Mouse (Mus musculus): ENCODE data around the gene Ppp4r3b. TPM values are rescaled to one million over a fixed set of nuclear protein-coding genes. Genes with fewer than 3 reads are reported as not detected.
A peak's percentile ranks its signal among the peaks of the same experiment; 100 is the strongest.

Gene Ppp4r3b
- total and polyA plus RNA-seq, 2 experiments from 2014 or later, result 31.6 to 49.7 TPM

DNA sequence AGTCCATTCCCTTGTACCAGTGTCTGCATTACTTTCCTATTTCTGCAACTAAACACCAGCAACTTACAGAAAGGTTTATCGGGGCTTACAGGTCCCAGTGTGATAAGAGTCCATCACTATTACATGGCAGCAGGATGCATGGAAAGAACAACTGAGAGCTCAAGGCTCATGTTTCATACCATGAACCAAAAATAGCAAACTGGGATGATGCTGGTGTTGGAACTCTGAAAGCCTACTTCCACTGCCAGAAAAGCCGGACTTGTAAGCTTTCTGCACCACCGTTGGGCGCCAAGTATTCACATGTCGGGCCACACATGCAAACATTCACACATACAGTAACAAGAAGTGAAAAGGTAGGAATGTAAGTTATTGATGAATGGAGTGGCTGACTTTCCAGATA, 9.1 kb downstream of the Ppp4r3b start:
- no peak for ATAC-seq (ENCODE audit: low FRiP score)
- TF ChIP-seq CTCF (IDR thresholded peaks at IDR 0.05), result no peak
- no peak overlapping the region for H3K27ac ChIP-seq (ENCODE audit: low read depth, low read length)
- no peak overlapping the region for H3K4me2 ChIP-seq (ENCODE audit: low read depth, low read length, poor library complexity, severe bottlenecking)
- peaks cover 17% of the 10 kb centered on the region for H3K36me3 ChIP-seq (ENCODE audit: insufficient read depth, low read length)
- no peak for DNase-seq (ENCODE audit: low spot score)
- WGBS, result 94% methylated on average over 5 of the region's 5 CpGs
- H3K9ac ChIP-seq (replicated peaks; ENCODE audit: low read length, poor library complexity, severe bottlenecking), result no peak overlapping the region
- H3K4me1 ChIP-seq (ENCODE audit: insufficient read depth, low read length), result no peaks in the 10 kb centered on the region
- H3K27me3 ChIP-seq (ENCODE audit: insufficient read depth, low read length), result no peaks in the 10 kb centered on the region
- no peak overlapping the region for H3K4me3 ChIP-seq (ENCODE audit: low read depth, low read length)
- H3K9me3 ChIP-seq (ENCODE audit: low read length), result no peaks in the 10 kb centered on the region

GRCm38 (mm10) chr11:29188981-29189380, 16.3 kb downstream of the Ppp4r3b start:
- no peak for ATAC-seq (ENCODE audit: low FRiP score)
- WGBS, result 88% methylated on average over 2 of the region's 2 CpGs
- no peak overlapping the region for H3K9ac ChIP-seq (replicated peaks; ENCODE audit: low read length, poor library complexity, severe bottlenecking)

DNA sequence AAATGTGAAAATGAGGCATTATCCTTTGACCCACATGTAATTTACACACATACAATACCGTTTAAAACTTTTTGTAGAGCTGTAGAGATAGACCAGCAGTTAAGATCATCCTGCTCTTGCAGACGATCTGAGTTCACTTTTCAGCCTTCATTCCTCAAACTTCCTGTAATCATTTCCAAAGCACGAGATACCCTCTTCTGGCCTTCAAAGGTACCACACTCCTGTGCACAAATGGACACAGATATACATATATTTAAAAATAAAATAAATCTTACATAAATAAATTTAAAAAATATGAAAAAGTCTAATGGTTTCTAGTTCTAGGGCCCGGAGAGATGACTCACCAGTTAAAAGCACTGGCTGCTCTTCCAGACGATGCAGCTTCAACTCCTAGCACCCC, 31.0 kb downstream of the Ppp4r3b start:
- Histone ChIP-seq H3K9me3 (ENCODE audit: low read length) (no peaks in the 10 kb centered on the region), H3K4me3 (ENCODE audit: low read depth, low read length) (no peak overlapping the region), H3K9ac (replicated peaks; ENCODE audit: low read length, poor library complexity, severe bottlenecking) (no peak overlapping the region), H3K27me3 (ENCODE audit: insufficient read depth, low read length) (no peaks in the 10 kb centered on the region), H3K4me2 (ENCODE audit: low read depth, low read length, poor library complexity, severe bottlenecking) (no peak overlapping the region), H3K4me1 (ENCODE audit: insufficient read depth, low read length) (no peaks in the 10 kb centered on the region), H3K36me3 (ENCODE audit: insufficient read depth, low read length) (peaks cover 11% of the 10 kb centered on the region; the same call in 1 of the 2 replicates), H3K27ac (ENCODE audit: low read depth, low read length) (no peak overlapping the region)
- WGBS, result 82% methylated on average over 5 of the region's 5 CpGs
- DNase-seq (ENCODE audit: low spot score), result peak; percentile 5
- ATAC-seq (ENCODE audit: low FRiP score), result no peak
- peak; percentile 58 for TF ChIP-seq CTCF (IDR thresholded peaks at IDR 0.05)

More at GRCm38 (mm10) chr11:29188981-29189380, 16.3 kb downstream of the Ppp4r3b start:
- Histone ChIP-seq H3K9me3 (ENCODE audit: low read length) (no peaks in the 10 kb centered on the region), H3K4me3 (ENCODE audit: low read depth, low read length) (no peak overlapping the region), H3K36me3 (ENCODE audit: insufficient read depth, low read length) (peaks cover 15% of the 10 kb centered on the region), H3K27me3 (ENCODE audit: insufficient read depth, low read length) (no peaks in the 10 kb centered on the region), H3K27ac (ENCODE audit: low read depth, low read length) (no peak overlapping the region), H3K4me2 (ENCODE audit: low read depth, low read length, poor library complexity, severe bottlenecking) (no peak overlapping the region), H3K4me1 (ENCODE audit: insufficient read depth, low read length) (no peaks in the 10 kb centered on the region)
- no peak for TF ChIP-seq CTCF (IDR thresholded peaks at IDR 0.05)
- DNase-seq (ENCODE audit: low spot score), result no peak

DNA sequence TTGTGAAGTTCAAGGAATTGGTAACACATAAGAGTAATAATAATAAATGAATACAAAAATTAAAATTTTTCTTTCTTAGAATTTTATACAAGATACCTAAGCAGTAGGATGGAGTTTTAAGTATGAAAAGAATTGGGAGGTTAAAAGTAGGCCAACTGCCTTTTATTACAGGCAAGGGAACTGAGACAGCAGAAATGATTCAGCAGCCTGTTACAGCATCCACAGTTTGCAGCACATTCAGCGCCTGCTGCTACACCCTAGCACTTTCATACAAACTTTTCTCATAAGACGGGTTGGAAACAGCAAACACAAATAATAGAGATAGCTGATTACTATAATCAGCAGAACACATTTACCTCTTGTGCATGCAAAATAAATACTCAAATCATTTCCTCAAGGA, 37.1 kb downstream of the Ppp4r3b start:
- Histone ChIP-seq H3K27me3 (ENCODE audit: insufficient read depth, low read length) (no peaks in the 10 kb centered on the region), H3K4me3 (ENCODE audit: low read depth, low read length) (no peak overlapping the region), H3K36me3 (ENCODE audit: insufficient read depth, low read length) (peaks cover 11% of the 10 kb centered on the region; the same call in 1 of the 2 replicates), H3K9ac (replicated peaks; ENCODE audit: low read length, poor library complexity, severe bottlenecking) (no peak overlapping the region), H3K27ac (ENCODE audit: low read depth, low read length) (no peak overlapping the region), H3K9me3 (ENCODE audit: low read length) (no peaks in the 10 kb centered on the region), H3K4me1 (ENCODE audit: insufficient read depth, low read length) (no peaks in the 10 kb centered on the region), H3K4me2 (ENCODE audit: low read depth, low read length, poor library complexity, severe bottlenecking) (no peak overlapping the region)
- TF ChIP-seq CTCF (IDR thresholded peaks at IDR 0.05), result no peak
- DNase-seq (ENCODE audit: low spot score) (no peak), ATAC-seq (ENCODE audit: low FRiP score) (no peak)
- WGBS, result 96% methylated on average over 2 of the region's 2 CpGs

DNA sequence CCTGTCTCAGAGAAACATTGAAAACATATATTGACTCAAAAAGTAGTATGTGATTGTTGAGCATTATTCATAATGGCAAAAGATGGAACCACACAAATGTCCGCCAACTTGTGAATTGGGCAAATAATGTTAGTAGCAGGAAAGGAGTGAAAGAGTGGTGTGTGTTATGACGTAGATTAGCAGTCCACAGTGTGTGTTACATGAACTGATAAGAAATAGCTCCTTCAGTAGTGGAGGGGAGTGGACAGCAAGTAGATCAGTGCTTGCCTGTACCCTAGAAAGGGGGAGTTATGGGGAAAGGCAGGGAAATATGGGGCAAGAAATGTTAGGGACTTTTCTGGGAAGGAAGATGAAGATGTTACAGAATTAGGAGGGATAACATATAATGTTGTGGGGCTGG, 43.5 kb downstream of the Ppp4r3b start:
- Histone ChIP-seq H3K4me2 (ENCODE audit: low read depth, low read length, poor library complexity, severe bottlenecking) (no peak overlapping the region), H3K9me3 (ENCODE audit: low read length) (no peaks in the 10 kb centered on the region), H3K27ac (ENCODE audit: low read depth, low read length) (no peak overlapping the region), H3K9ac (replicated peaks; ENCODE audit: low read length, poor library complexity, severe bottlenecking) (no peak overlapping the region), H3K4me1 (ENCODE audit: insufficient read depth, low read length) (no peaks in the 10 kb centered on the region), H3K4me3 (ENCODE audit: low read depth, low read length) (no peak overlapping the region), H3K27me3 (ENCODE audit: insufficient read depth, low read length) (no peaks in the 10 kb centered on the region), H3K36me3 (ENCODE audit: insufficient read depth, low read length) (peaks cover 30% of the 10 kb centered on the region)
- no peak for ATAC-seq (ENCODE audit: low FRiP score)
- TF ChIP-seq CTCF (IDR thresholded peaks at IDR 0.05), result no peak
- WGBS, result 94% methylated on average over 2 of the region's 2 CpGs
- DNase-seq (ENCODE audit: low spot score), result no peak

- ATAC-seq (ENCODE audit: low FRiP score) (no peak), DNase-seq (ENCODE audit: low spot score) (no peak)
- no peak overlapping the region for H3K27ac ChIP-seq (ENCODE audit: low read depth, low read length)
- H3K4me2 ChIP-seq (ENCODE audit: low read depth, low read length, poor library complexity, severe bottlenecking), result no peak overlapping the region
- H3K4me3 ChIP-seq (ENCODE audit: low read depth, low read length), result no peak overlapping the region
- TF ChIP-seq CTCF (IDR thresholded peaks at IDR 0.05), result no peak
- H3K9ac ChIP-seq (replicated peaks; ENCODE audit: low read length, poor library complexity, severe bottlenecking), result no peak overlapping the region
- no peaks in the 10 kb centered on the region for H3K4me1 ChIP-seq (ENCODE audit: insufficient read depth, low read length)
- H3K36me3 ChIP-seq (ENCODE audit: insufficient read depth, low read length), result peaks cover 41% of the 10 kb centered on the region
- H3K9me3 ChIP-seq (ENCODE audit: low read length), result no peaks in the 10 kb centered on the region
- H3K27me3 ChIP-seq (ENCODE audit: insufficient read depth, low read length), result no peaks in the 10 kb centered on the region
These were observed 46.4 kb downstream of the Ppp4r3b start for GRCm38 (mm10) chr11:29219055-29219454.

Measured in midbrain, postnatal 0 days (tissue).